Mouse (Mus musculus): ENCODE results near the gene Prss23. TPM values are rescaled to one million over a fixed set of nuclear protein-coding genes. Genes with fewer than 3 reads are reported as not detected.
A peak's percentile ranks its signal among the peaks of the same experiment; 100 is the strongest.

The Prss23 gene
- total RNA-seq, 2 experiments from 2014 or later = 34.7 to 35.5 TPM

DNA sequence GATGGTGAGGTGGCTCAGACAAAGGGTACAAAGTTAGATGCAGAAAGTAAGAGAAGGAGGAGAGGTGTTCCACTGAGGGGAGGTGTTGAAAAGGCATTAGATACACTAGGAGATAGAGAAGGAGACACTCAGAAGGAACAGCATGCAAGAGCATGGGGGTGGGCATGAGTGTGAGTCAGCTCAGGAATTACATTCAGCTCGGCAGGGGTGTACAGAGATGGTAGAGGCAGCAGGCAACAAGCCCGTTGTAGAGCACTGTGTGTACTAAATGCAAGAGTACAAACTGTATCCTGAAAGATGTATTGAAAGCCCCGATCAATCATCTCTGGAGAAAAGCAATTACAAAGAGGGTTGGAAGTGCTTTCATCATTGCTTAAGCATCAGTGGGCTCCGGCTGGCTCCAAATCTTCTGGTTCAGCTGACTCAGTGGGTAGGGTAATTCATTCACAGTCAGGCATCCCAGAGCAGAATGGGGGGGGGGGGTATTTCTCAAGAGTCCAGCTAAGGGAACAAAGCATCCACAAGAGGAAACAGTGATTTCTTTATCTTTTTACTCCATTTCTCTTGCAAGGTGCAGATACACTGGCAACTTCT is 15.0 kb downstream of the Prss23 start:
- DNase-seq (ENCODE audit: low spot score in 2 of 2) = no peak

DNA sequence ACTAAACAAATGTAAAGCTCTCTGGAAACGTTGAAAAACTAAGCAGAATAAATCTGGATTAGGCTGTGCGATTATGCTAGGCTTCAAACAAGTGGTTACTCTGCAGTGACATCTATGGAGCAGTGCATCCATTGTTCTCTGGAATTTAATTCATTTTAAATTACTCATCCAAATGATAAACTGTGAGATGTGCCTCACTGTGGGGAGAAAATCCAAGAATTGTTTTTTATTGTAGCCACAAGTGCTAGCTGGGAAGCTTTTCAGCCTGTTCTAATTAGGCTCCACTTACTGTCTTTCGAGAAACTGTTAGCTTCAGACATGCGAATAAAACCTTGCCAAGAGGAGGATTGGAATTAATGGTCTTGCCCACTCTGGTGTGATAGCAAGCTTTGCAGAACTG is 18.3 kb downstream of the Prss23 start:
- DNase-seq (ENCODE audit: low spot score in 2 of 2) = no peak

DNA sequence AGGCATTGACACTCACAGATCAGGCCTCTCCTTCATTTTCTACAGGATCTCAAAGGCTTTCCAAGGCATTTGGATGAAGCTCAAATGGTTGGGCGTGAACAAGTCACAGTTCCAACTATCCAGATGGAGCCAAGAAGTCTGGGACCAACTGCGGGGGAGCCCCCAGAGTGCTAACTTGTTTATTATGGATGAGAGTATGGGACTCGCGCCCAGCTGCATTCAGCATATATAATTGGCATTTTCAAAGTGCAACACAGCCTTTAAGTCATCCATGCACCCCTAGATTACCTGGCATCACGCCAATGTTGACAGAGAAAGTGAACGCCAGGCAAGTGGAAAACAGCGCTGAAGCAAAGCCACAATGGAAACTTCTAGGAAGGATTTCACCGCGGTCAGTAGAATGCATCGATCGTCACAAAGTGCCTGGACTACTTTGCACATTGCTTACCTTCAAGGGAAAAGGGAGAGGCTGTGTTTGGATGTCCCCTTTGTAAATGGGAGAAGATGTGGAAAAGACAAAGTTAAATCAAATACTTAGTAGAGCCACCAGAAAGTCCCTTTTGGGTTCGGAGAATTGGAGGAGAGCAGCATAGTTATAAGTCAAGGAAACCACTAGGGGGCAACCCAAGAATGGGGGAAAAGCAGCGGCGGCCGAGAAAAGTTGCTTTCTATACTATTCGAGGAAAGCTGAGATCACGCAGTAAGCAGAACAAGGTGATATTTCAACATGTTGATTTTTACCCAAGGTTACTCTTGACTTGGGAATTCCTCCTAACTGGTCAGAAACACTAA is 27.3 kb downstream of the Prss23 start:
- DNase-seq (ENCODE audit: low spot score in 2 of 2) = peak in 1 of 2 experiments; percentile 63

DNA sequence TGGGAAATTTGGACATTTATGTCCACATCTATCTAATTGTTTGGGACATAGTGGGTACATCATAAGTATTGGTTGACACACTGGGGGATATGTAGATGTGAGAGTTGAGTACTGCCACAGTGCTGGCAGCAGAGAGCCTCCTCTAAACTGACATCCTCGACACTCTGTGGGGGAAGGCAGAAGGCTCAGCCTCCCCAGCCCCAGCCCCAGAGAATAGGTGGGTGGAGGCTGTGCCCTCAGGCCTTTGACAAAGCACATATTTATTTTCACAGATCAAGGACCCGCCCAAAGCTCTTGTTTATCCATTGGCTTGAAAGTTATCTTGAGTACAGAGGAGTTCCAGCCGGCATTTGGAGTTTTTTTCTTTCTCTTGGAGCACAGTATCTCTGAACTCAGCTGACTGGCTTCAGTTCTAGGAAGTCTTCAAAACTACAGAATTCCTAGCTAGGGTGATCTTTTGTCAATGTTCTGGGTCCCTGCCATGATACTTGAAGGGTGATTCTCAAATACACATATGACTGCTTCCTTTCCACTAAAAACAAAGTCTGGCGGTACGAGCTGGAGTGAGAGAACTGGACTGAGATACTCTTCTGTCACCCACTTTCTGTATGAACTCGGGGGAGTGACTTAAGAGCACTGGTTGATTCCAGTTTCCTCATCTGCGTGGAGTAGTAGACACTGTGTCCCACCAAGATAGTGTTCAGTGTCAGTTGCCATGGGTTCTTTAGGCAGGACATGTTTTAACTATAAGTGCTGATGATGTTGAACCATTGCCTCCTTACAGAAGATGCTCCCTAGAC is 43.0 kb downstream of the Prss23 start:
- no peak for DNase-seq (ENCODE audit: low spot score in 2 of 2)

GRCm38 (mm10) chr7:89481723-89482122 is 45.3 kb downstream of the Prss23 start:
- peak in 1 of 2 experiments; percentile 52 for DNase-seq (ENCODE audit: low spot score in 2 of 2)

- no peak for DNase-seq (ENCODE audit: low spot score in 2 of 2)
These were observed 48.5 kb downstream of the Prss23 start for GRCm38 (mm10) chr7:89478490-89478889.

GRCm38 (mm10) chr7:89477294-89477999 is 49.5 kb downstream of the Prss23 start:
- DNase-seq (ENCODE audit: low spot score in 2 of 2) = no peak

- DNase-seq (ENCODE audit: low spot score in 2 of 2) = peak in 1 of 2 experiments; percentile 45
These were observed 53.5 kb downstream of the Prss23 start for GRCm38 (mm10) chr7:89473442-89473841.

GRCm38 (mm10) chr7:89463775-89464592 is 63.0 kb downstream of the Prss23 start:
- no peak for DNase-seq (ENCODE audit: low spot score in 2 of 2)

DNA sequence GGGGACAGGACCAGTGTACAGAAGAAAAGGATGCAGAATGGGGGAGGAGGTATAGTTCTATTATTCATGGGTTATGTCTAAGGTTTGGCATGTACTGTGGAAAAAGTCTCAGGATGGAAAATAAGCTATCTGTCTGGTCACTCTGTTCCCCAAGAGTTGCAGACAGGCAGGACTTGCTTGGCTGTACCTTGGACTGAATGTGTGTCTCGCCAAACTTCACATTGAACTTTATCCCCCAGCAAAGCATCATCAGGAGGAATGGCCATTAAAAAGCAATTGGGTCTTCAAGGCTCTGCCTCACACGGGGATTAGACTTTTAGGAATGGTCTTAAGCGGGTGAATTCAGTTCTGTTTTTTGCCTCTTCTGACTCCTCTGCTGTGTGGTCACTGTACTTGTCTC is 63.7 kb downstream of the Prss23 start:
- no peak for DNase-seq (ENCODE audit: low spot score in 2 of 2)

- DNase-seq (ENCODE audit: low spot score in 2 of 2) = no peak
These were observed 64.3 kb downstream of the Prss23 start for GRCm38 (mm10) chr7:89462646-89463207.

- no peak for DNase-seq (ENCODE audit: low spot score in 2 of 2)
These were observed 65.6 kb downstream of the Prss23 start for GRCm38 (mm10) chr7:89461351-89461750.

DNA sequence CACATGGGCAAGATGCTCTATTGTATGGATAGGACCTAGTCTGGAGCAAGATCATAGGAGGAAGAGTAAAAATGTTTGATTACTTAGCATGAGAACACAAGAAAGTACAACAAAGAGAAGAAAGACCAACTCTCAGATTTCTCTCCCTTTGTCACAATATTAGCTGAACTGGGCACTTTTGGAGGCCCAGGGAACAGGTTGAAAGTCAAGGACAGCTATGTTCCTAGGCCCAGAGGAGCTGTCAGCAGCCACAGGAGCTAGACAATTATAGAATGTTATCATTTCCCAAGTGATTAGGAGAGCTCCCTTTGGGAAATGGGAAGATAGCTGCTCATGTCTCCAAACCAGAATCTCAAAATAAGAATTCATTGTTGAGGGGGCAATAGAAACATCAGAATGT is 66.1 kb downstream of the Prss23 start:
- no peak for DNase-seq (ENCODE audit: low spot score in 2 of 2)

- DNase-seq (ENCODE audit: low spot score in 2 of 2) = no peak
These were observed 67.3 kb downstream of the Prss23 start for GRCm38 (mm10) chr7:89459691-89460090.

Other genes starting within 250 kb of the Prss23 start
- gene Tmem135, start 123.0 kb downstream of the Prss23 start, total RNA-seq (2021) = 10 to 100 TPM; 26.2 to 27.6 TPM
- gene Fzd4, start 122.8 kb downstream of the Prss23 start, total RNA-seq (2021) = 10 to 100 TPM; 43.9 to 44.1 TPM
- gene Me3, start 105.2 kb upstream of the Prss23 start, total RNA-seq (2021) = 10 to 100 TPM; 33.8 to 36.1 TPM